Mouse (Mus musculus) liver, postnatal 0 days (tissue): ENCODE data around the gene Fndc7.
"Not testable (repeated sequence)": the region's sequence is repeated elsewhere in the genome, so short reads cannot be mapped to it uniquely, and the experiment has no call there.

ENCODE experiments used
- CTCF ChIP-seq: sonication (generic); IDR thresholded peaks from 2 replicates; pipeline ENCODE4 v1.5.1; 2016; ENCODE audit warnings: antibody characterized with exemption, low read depth
- EP300 ChIP-seq: IDR thresholded peaks from 2 replicates; pipeline ENCODE4 v1.6.1; 2016; ENCODE audit warnings: antibody characterized with exemption, low read depth, mild to moderate bottlenecking

- TF ChIP-seq CTCF, EP300: not testable (repeated sequence)
These were observed 27.5 kb downstream of the Fndc7 start for GRCm38 (mm10) chr3:108862282-108862681.
